Mouse (Mus musculus): ENCODE data around the gene Epn2. TPM values are rescaled to one million over a fixed set of nuclear protein-coding genes. Genes with fewer than 3 reads are reported as not detected.

Epn2 gene
- polyA plus RNA-seq, 1 experiment from 2014 or later = 19.7 TPM

DNA sequence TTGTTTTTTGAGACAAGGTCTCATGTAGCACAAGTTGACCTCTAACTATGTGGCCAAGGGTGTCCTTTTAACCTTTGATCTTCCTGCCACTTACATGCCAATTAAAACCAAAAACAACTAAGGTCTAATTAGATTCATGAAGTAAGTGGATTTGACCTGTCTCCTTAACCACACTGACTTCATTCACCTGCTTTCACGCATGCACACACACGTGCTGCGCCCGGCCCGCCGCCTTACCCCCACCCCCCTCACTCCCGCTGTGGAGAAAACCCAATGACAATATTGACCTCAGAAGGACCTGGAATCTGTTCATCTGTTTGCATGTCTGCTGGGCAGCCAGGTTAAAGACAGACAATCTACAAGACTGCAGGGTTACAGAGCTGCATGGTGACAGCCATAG, 38.8 kb downstream of the Epn2 start:
- Histone ChIP-seq H3K27ac (ENCODE audit: low read length) (no peak overlapping the region), H3K4me1 (ENCODE audit: control insufficient read depth, insufficient read depth, low read length) (0 out of 2 replicates have a peak, but pooled peaks cover 2% of the 10 kb centered on the region), H3K36me3 (ENCODE audit: control insufficient read depth, insufficient read depth) (peaks cover 3% of the 10 kb centered on the region; the same call in 1 of the 2 replicates), H3K9ac (ENCODE audit: low read length) (no peak overlapping the region), H3K4me3 (ENCODE audit: low read length) (no peak overlapping the region), H3K27me3 (ENCODE audit: control insufficient read depth, insufficient read depth, low read length) (no peaks in the 10 kb centered on the region), H3K4me2 (ENCODE audit: low read depth, low read length) (no peak overlapping the region), H3K9me3 (replicated peaks; ENCODE audit: control insufficient read depth, low read length) (no peaks in the 10 kb centered on the region)
- 91% methylated on average over 7 of the region's 7 CpGs for WGBS
- no peak for ATAC-seq (replicated peaks; ENCODE audit: extremely low read depth, insufficient read depth, low FRiP score)

GRCm38 (mm10) chr11:61537362-61537761, 42.1 kb downstream of the Epn2 start:
- WGBS = 82% methylated on average over 3 of the region's 3 CpGs
- Histone ChIP-seq H3K4me2 (ENCODE audit: low read depth, low read length) (no peak overlapping the region), H3K27me3 (ENCODE audit: control insufficient read depth, insufficient read depth, low read length) (no peaks in the 10 kb centered on the region), H3K4me1 (ENCODE audit: control insufficient read depth, insufficient read depth, low read length) (0 out of 2 replicates have a peak, but pooled peaks cover 2% of the 10 kb centered on the region), H3K4me3 (ENCODE audit: low read length) (no peak overlapping the region), H3K9me3 (replicated peaks; ENCODE audit: control insufficient read depth, low read length) (no peaks in the 10 kb centered on the region), H3K36me3 (ENCODE audit: control insufficient read depth, insufficient read depth) (no peaks in the 10 kb centered on the region), H3K27ac (ENCODE audit: low read length) (no peak overlapping the region), H3K9ac (ENCODE audit: low read length) (no peak overlapping the region)
- no peak for ATAC-seq (replicated peaks; ENCODE audit: extremely low read depth, insufficient read depth, low FRiP score)

GRCm38 (mm10) chr11:61536952-61537351, 42.5 kb downstream of the Epn2 start:
- no peak overlapping the region for H3K4me3 ChIP-seq (ENCODE audit: low read length)
- no peaks in the 10 kb centered on the region for H3K9me3 ChIP-seq (replicated peaks; ENCODE audit: control insufficient read depth, low read length)
- H3K4me1 ChIP-seq (ENCODE audit: control insufficient read depth, insufficient read depth, low read length) = 0 out of 2 replicates have a peak, but pooled peaks cover 2% of the 10 kb centered on the region
- no peak for ATAC-seq (replicated peaks; ENCODE audit: extremely low read depth, insufficient read depth, low FRiP score)
- H3K27ac ChIP-seq (ENCODE audit: low read length) = no peak overlapping the region
- WGBS = 41% methylated on average over 3 of the region's 3 CpGs
- no peak overlapping the region for H3K9ac ChIP-seq (ENCODE audit: low read length)
- H3K4me2 ChIP-seq (ENCODE audit: low read depth, low read length) = no peak overlapping the region
- no peaks in the 10 kb centered on the region for H3K27me3 ChIP-seq (ENCODE audit: control insufficient read depth, insufficient read depth, low read length)
- no peaks in the 10 kb centered on the region for H3K36me3 ChIP-seq (ENCODE audit: control insufficient read depth, insufficient read depth)

- 0 out of 2 replicates have a peak, but pooled peaks cover 2% of the 10 kb centered on the region for H3K4me1 ChIP-seq (ENCODE audit: control insufficient read depth, insufficient read depth, low read length)
- ATAC-seq (replicated peaks; ENCODE audit: extremely low read depth, insufficient read depth, low FRiP score) = no peak
Measured at GRCm38 (mm10) chr11:61535530-61535929, 44.0 kb downstream of the Epn2 start.

GRCm38 (mm10) chr11:61533571-61533970, 45.9 kb downstream of the Epn2 start:
- peaks cover 3% of the 10 kb centered on the region; the same call in 1 of the 2 replicates for H3K4me1 ChIP-seq (ENCODE audit: control insufficient read depth, insufficient read depth, low read length)
- H3K36me3 ChIP-seq (ENCODE audit: control insufficient read depth, insufficient read depth) = no peaks in the 10 kb centered on the region; the same call in 1 of the 2 replicates
- no peak overlapping the region for H3K27ac ChIP-seq (ENCODE audit: low read length)
- no peak overlapping the region for H3K9ac ChIP-seq (ENCODE audit: low read length)
- peak; percentile 77 for ATAC-seq (replicated peaks; ENCODE audit: extremely low read depth, insufficient read depth, low FRiP score)
- no peaks in the 10 kb centered on the region for H3K27me3 ChIP-seq (ENCODE audit: control insufficient read depth, insufficient read depth, low read length)
- H3K4me3 ChIP-seq (ENCODE audit: low read length) = no peak overlapping the region
- no peaks in the 10 kb centered on the region for H3K9me3 ChIP-seq (replicated peaks; ENCODE audit: control insufficient read depth, low read length)
- WGBS = 60% methylated on average over 5 of the region's 5 CpGs
- no peak overlapping the region for H3K4me2 ChIP-seq (ENCODE audit: low read depth, low read length)

More at GRCm38 (mm10) chr11:61535530-61535929, 44.0 kb downstream of the Epn2 start:
- Histone ChIP-seq H3K9ac (ENCODE audit: low read length) (no peak overlapping the region), H3K4me2 (ENCODE audit: low read depth, low read length) (no peak overlapping the region), H3K4me3 (ENCODE audit: low read length) (no peak overlapping the region), H3K9me3 (replicated peaks; ENCODE audit: control insufficient read depth, low read length) (no peaks in the 10 kb centered on the region), H3K27me3 (ENCODE audit: control insufficient read depth, insufficient read depth, low read length) (no peaks in the 10 kb centered on the region), H3K36me3 (ENCODE audit: control insufficient read depth, insufficient read depth) (no peaks in the 10 kb centered on the region; the same call in 1 of the 2 replicates), H3K27ac (ENCODE audit: low read length) (no peak overlapping the region)
- 37% methylated on average over 1 of the region's 1 CpGs for WGBS

GRCm38 (mm10) chr11:61532820-61533219, 46.7 kb downstream of the Epn2 start:
- Histone ChIP-seq H3K4me1 (ENCODE audit: control insufficient read depth, insufficient read depth, low read length) (peaks cover 3% of the 10 kb centered on the region; the same call in 1 of the 2 replicates), H3K9me3 (replicated peaks; ENCODE audit: control insufficient read depth, low read length) (no peaks in the 10 kb centered on the region), H3K4me2 (ENCODE audit: low read depth, low read length) (no peak overlapping the region), H3K9ac (ENCODE audit: low read length) (no peak overlapping the region), H3K27me3 (ENCODE audit: control insufficient read depth, insufficient read depth, low read length) (no peaks in the 10 kb centered on the region), H3K4me3 (ENCODE audit: low read length) (no peak overlapping the region), H3K27ac (ENCODE audit: low read length) (no peak overlapping the region), H3K36me3 (ENCODE audit: control insufficient read depth, insufficient read depth) (no peaks in the 10 kb centered on the region; the same call in 1 of the 2 replicates)
- ATAC-seq (replicated peaks; ENCODE audit: extremely low read depth, insufficient read depth, low FRiP score) = no peak
- 81% methylated on average over 2 of the region's 2 CpGs for WGBS

- Histone ChIP-seq H3K4me2 (ENCODE audit: low read depth, low read length) (no peak overlapping the region), H3K4me1 (ENCODE audit: control insufficient read depth, insufficient read depth, low read length) (peaks cover 3% of the 10 kb centered on the region; the same call in 1 of the 2 replicates), H3K27me3 (ENCODE audit: control insufficient read depth, insufficient read depth, low read length) (no peaks in the 10 kb centered on the region), H3K27ac (ENCODE audit: low read length) (no peak overlapping the region), H3K4me3 (ENCODE audit: low read length) (no peak overlapping the region), H3K9me3 (replicated peaks; ENCODE audit: control insufficient read depth, low read length) (no peaks in the 10 kb centered on the region), H3K36me3 (ENCODE audit: control insufficient read depth, insufficient read depth) (peaks cover 5% of the 10 kb centered on the region; the same call in 1 of the 2 replicates), H3K9ac (ENCODE audit: low read length) (no peak overlapping the region)
- no peak for ATAC-seq (replicated peaks; ENCODE audit: extremely low read depth, insufficient read depth, low FRiP score)
- WGBS = 58% methylated on average over 4 of the region's 4 CpGs
Measured at GRCm38 (mm10) chr11:61529268-61529713, 50.2 kb downstream of the Epn2 start.

GRCm38 (mm10) chr11:61526872-61527271, 52.6 kb downstream of the Epn2 start:
- 75% methylated on average over 1 of the region's 1 CpGs for WGBS
- Histone ChIP-seq H3K9me3 (replicated peaks; ENCODE audit: control insufficient read depth, low read length) (no peaks in the 10 kb centered on the region), H3K4me1 (ENCODE audit: control insufficient read depth, insufficient read depth, low read length) (peaks cover 3% of the 10 kb centered on the region; the same call in 1 of the 2 replicates), H3K27me3 (ENCODE audit: control insufficient read depth, insufficient read depth, low read length) (no peaks in the 10 kb centered on the region), H3K9ac (ENCODE audit: low read length) (no peak overlapping the region), H3K4me3 (ENCODE audit: low read length) (no peak overlapping the region), H3K4me2 (ENCODE audit: low read depth, low read length) (no peak overlapping the region), H3K27ac (ENCODE audit: low read length) (no peak overlapping the region; the same call in 1 of the 2 replicates), H3K36me3 (ENCODE audit: control insufficient read depth, insufficient read depth) (peaks cover 16% of the 10 kb centered on the region)
- no peak; the same call in 1 of the 2 replicates for ATAC-seq (replicated peaks; ENCODE audit: extremely low read depth, insufficient read depth, low FRiP score)

- 68% methylated on average over 3 of the region's 3 CpGs for WGBS
- H3K27me3 ChIP-seq (ENCODE audit: control insufficient read depth, insufficient read depth, low read length) = no peaks in the 10 kb centered on the region
- ATAC-seq (replicated peaks; ENCODE audit: extremely low read depth, insufficient read depth, low FRiP score) = no peak
- H3K4me1 ChIP-seq (ENCODE audit: control insufficient read depth, insufficient read depth, low read length) = peaks cover 5% of the 10 kb centered on the region
- no peak overlapping the region for H3K27ac ChIP-seq (ENCODE audit: low read length)
- H3K4me3 ChIP-seq (ENCODE audit: low read length) = no peak overlapping the region
- H3K9me3 ChIP-seq (replicated peaks; ENCODE audit: control insufficient read depth, low read length) = no peaks in the 10 kb centered on the region
- no peak overlapping the region for H3K9ac ChIP-seq (ENCODE audit: low read length)
- no peak overlapping the region for H3K4me2 ChIP-seq (ENCODE audit: low read depth, low read length)
- H3K36me3 ChIP-seq (ENCODE audit: control insufficient read depth, insufficient read depth) = peaks cover 33% of the 10 kb centered on the region
Measured at GRCm38 (mm10) chr11:61519484-61520107, 59.9 kb downstream of the Epn2 start.

All from heart, embryonic 16.5 days (tissue).